In the genomic region with DNA sequence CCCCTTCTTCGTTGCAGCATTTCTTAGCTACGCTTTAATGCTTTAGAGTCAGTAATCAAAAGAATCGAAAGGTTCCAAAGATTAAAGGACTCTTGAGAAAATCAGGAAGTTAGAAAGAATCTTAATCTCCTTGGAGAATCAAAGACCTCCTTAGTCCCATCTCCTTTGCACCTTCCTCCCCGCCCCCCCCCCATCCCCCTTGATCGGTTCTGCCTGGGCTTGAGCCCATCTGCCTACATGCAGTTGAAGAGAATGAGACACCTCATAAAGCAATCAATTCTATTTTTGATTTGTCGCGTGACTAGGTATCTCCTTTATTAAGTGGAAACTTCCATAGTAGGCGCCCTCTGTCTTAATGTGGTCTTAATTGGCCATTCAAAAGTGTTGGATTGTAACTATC, we compare ENCODE assay signal across 8 mouse cellular contexts. TPM values are rescaled to one million over a fixed set of nuclear protein-coding genes. Genes with fewer than 3 reads are reported as not detected.
A peak's percentile ranks its signal among the peaks of the same experiment; 100 is the strongest.
DNase-seq lines count a peak whose midpoint lies in the region; ATAC-seq and TF ChIP-seq lines count a peak whose summit lies in the region.
"Had no signal": no experiment of that assay in that cellular context is flagged by ENCODE, and none has a peak within 500 bp of the region (broad histone marks: within the 10 kb centered on the region; RNA-seq: fewer than 3 reads in every experiment).

No protein-coding gene starts in this region.

- peak overlapping the region; percentile 95 for H3K4me3 ChIP-seq in lung, embryonic 15.5 days
- H3K4me3 ChIP-seq in forebrain, embryonic 13.5 days: peak overlapping the region; percentile 88
- peak overlapping the region; percentile 88 for H3K4me3 ChIP-seq in limb, embryonic 11.5 days (ENCODE audit: low read depth, low read length)
- H3K4me3 ChIP-seq in small intestine, adult 2 months (ENCODE audit: low read depth, low read length): peak overlapping the region; percentile 14; the same call in 1 of the 2 replicates

- peaks cover 30% of the 10 kb centered on the region for H3K4me1 ChIP-seq in lung, embryonic 15.5 days
- H3K4me1 ChIP-seq in forebrain, embryonic 13.5 days: peaks cover 37% of the 10 kb centered on the region
- H3K4me1 ChIP-seq in limb, embryonic 11.5 days (ENCODE audit: control insufficient read depth, insufficient read depth, low read length): peaks cover 15% of the 10 kb centered on the region
- H3K4me1 ChIP-seq in small intestine, adult 2 months (ENCODE audit: control insufficient read depth, insufficient read depth, insufficient read length, low read length): peaks cover 5% of the 10 kb centered on the region; the same call in 1 of the 2 replicates

- peak overlapping the region; percentile 57 for H3K27ac ChIP-seq in lung, embryonic 15.5 days
- H3K27ac ChIP-seq in forebrain, embryonic 13.5 days: no peak overlapping the region
- H3K27ac ChIP-seq in limb, embryonic 11.5 days (replicated peaks; ENCODE audit: low read depth, low read length): no peak overlapping the region
- H3K27ac ChIP-seq in small intestine, adult 2 months (ENCODE audit: insufficient read depth, low read depth, low read length): no peak overlapping the region

- WGBS in lung, embryonic 15.5 days: 26% methylated on average over 8 of the region's 8 CpGs
- WGBS in forebrain, embryonic 13.5 days: 23% methylated on average over 8 of the region's 8 CpGs
- 27% methylated on average over 8 of the region's 8 CpGs for WGBS in limb, embryonic 11.5 days
- WGBS in small intestine, adult 2 months: 7% methylated on average over 8 of the region's 8 CpGs

- H3K9ac ChIP-seq in lung, embryonic 15.5 days: peak overlapping the region; percentile 42; the same call in 1 of the 2 replicates
- H3K9ac ChIP-seq in forebrain, embryonic 13.5 days: peak overlapping the region; percentile 45; the same call in 1 of the 2 replicates
- H3K9ac ChIP-seq in limb, embryonic 11.5 days (ENCODE audit: low read length): no peak overlapping the region

- H3K36me3 ChIP-seq in lung, embryonic 15.5 days: no peaks in the 10 kb centered on the region
- no peaks in the 10 kb centered on the region for H3K36me3 ChIP-seq in forebrain, embryonic 13.5 days (ENCODE audit: poor library complexity, severe bottlenecking)
- no peaks in the 10 kb centered on the region for H3K36me3 ChIP-seq in limb, embryonic 11.5 days (ENCODE audit: control insufficient read depth, insufficient read depth, low read length)
- H3K36me3 ChIP-seq in small intestine, adult 2 months (ENCODE audit: control insufficient read depth, insufficient read depth, low read length): 0 out of 2 replicates have a peak, but pooled peaks cover 2% of the 10 kb centered on the region

- no peak for DNase-seq in lung, postnatal 36 days
- no peak for DNase-seq in limb, embryonic 11.5 days (ENCODE audit: low spot score)
- no peak for DNase-seq in Muller cell, postnatal 12 days (ENCODE audit: inconsistent ontology term)
- DNase-seq in layer of hippocampus, adult 8-10 months (ENCODE audit: low spot score in 2 of 2): no peak

- TF ChIP-seq CTCF in small intestine, adult 2 months (IDR thresholded peaks at IDR 0.05; ENCODE audit: extremely low read depth, insufficient read length, insufficient replicate concordance, low read depth, low read length): no peak

- no peaks in the 10 kb centered on the region for H3K9me3 ChIP-seq in lung, embryonic 15.5 days
- H3K9me3 ChIP-seq in forebrain, embryonic 13.5 days (replicated peaks): no peaks in the 10 kb centered on the region
- no peaks in the 10 kb centered on the region for H3K9me3 ChIP-seq in limb, embryonic 11.5 days (ENCODE audit: control insufficient read depth, low read length)

- peak overlapping the region; percentile 97 for H3K4me2 ChIP-seq in lung, embryonic 15.5 days
- H3K4me2 ChIP-seq in forebrain, embryonic 13.5 days: peak overlapping the region; percentile 95
- H3K4me2 ChIP-seq in limb, embryonic 11.5 days (ENCODE audit: low read depth, severe bottlenecking): peak overlapping the region; percentile 98

- ATAC-seq in lung, embryonic 15.5 days (ENCODE audit: borderline replicate concordance, extremely low read depth, low FRiP score, low TSS enrichment): no peak
- ATAC-seq in forebrain, embryonic 13.5 days: no peak
- ATAC-seq in limb, embryonic 11.5 days (ENCODE audit: insufficient number of reproducible peaks, low FRiP score, low TSS enrichment, low read depth): no peak

- TF ChIP-seq POLR2A in small intestine, adult 2 months (IDR thresholded peaks at IDR 0.05; ENCODE audit: low read depth, low read length): no peak

- no peaks in the 10 kb centered on the region for H3K27me3 ChIP-seq in lung, embryonic 15.5 days
- no peaks in the 10 kb centered on the region; the same call in 1 of the 2 replicates for H3K27me3 ChIP-seq in forebrain, embryonic 13.5 days
- H3K27me3 ChIP-seq in limb, embryonic 11.5 days (ENCODE audit: control insufficient read depth, insufficient read depth, low read length): no peaks in the 10 kb centered on the region
- no peaks in the 10 kb centered on the region for H3K27me3 ChIP-seq in small intestine, adult 2 months (ENCODE audit: control insufficient read depth, insufficient read depth, low read length)

RNA-seq across cellular contexts. Expression of a gene that starts 0.5 kb away (rescaled TPM):
- 18.4 and 18.7 TPM in 2 replicates for polyA plus RNA-seq in lung, embryonic 15.5 days (2015; fragmentation: Nextera tagmentation; extraction: Ambion mirVana)
- polyA plus RNA-seq in forebrain, embryonic 13.5 days (2015; fragmentation: Nextera tagmentation; extraction: Ambion mirVana): 5.1 and 5.2 TPM in 2 replicates
- 14.3 and 14.8 TPM in 2 replicates for polyA plus RNA-seq in limb, embryonic 11.5 days (2014; fragmentation: Nextera tagmentation; extraction: Ambion mirVana)
- polyA plus RNA-seq in small intestine, adult 2 months (2012; rRNA removed): 16.3 and 16.4 TPM in 2 replicates
- total RNA-seq in layer of hippocampus, adult 8-10 months (2022): 10 to 100 TPM; 62.5 to 68.6 (median 64.4) TPM

RNA-seq across cellular contexts. Expression of a gene that starts 54.6 kb away (rescaled TPM):
- 0.14 and 0.24 TPM in 2 replicates for polyA plus RNA-seq in lung, embryonic 15.5 days (2015; fragmentation: Nextera tagmentation; extraction: Ambion mirVana)
- polyA plus RNA-seq in forebrain, embryonic 13.5 days (2015; fragmentation: Nextera tagmentation; extraction: Ambion mirVana): 0.12 TPM in 1 of 2 replicates, not detected in the other
- not detected in 2 replicates for polyA plus RNA-seq in limb, embryonic 11.5 days (2014; fragmentation: Nextera tagmentation; extraction: Ambion mirVana)
- polyA plus RNA-seq in small intestine, adult 2 months (2012; rRNA removed): 0.29 and 8.4 TPM in 2 replicates
- not detected for total RNA-seq in layer of hippocampus, adult 8-10 months (2022)
- total RNA-seq: liver, adult 2 months had no signal
- polyA plus RNA-seq: liver, adult 2 months had no signal

Comparison
In these comparisons a context has a peak if more than half of its experiments do, and no peak if none do; other contexts are left out.
1. H3K4me3 ChIP-seq: peak in every context shown above with its lines; median percentile 95 in lung, embryonic 15.5 days; 88 in forebrain, embryonic 13.5 days; 88 in limb, embryonic 11.5 days; 14 in small intestine, adult 2 months.